Mouse (Mus musculus) embryonic facial prominence, embryonic 15.5 days (tissue): ENCODE results near the gene Idh2. TPM values are rescaled to one million over a fixed set of nuclear protein-coding genes. Genes with fewer than 3 reads are reported as not detected.

Experiments used
- ATAC-seq: fragments of 200-750 bp; cut with Nextera tagmentation; 2 replicates; pipeline ENCODE4 v1.8.0; 2017; ENCODE audit warnings: low read depth, moderate TSS enrichment; ENCODE audit not compliant: insufficient number of reproducible peaks, low FRiP score, low TSS enrichment
- H3K27ac ChIP-seq: fragments of 300-500 bp; sonication (generic); replicated peaks from 2 replicates; pipeline ENCODE4 v1.5.1; 2015; ENCODE audit warnings: mild to moderate bottlenecking, inconsistent platforms
- H3K27me3 ChIP-seq: fragments of 300-500 bp; sonication (generic); 2 replicates; pipeline ENCODE4 v1.6.1; 2015; ENCODE audit warnings: inconsistent platforms
- H3K36me3 ChIP-seq: fragments of 300-500 bp; sonication (generic); 2 replicates; pipeline ENCODE4 v1.6.1; 2015; ENCODE audit warnings: mild to moderate bottlenecking, inconsistent platforms
- H3K4me1 ChIP-seq: fragments of 300-500 bp; sonication (generic); 2 replicates; pipeline ENCODE4 v1.6.1; 2015; ENCODE audit warnings: inconsistent platforms
- H3K4me2 ChIP-seq: fragments of 300-500 bp; sonication (generic); replicated peaks from 2 replicates; pipeline ENCODE4 v1.6.1; 2015; ENCODE audit warnings: mild to moderate bottlenecking, inconsistent platforms
- H3K4me3 ChIP-seq: fragments of 300-500 bp; sonication (generic); replicated peaks from 2 replicates; pipeline ENCODE4 v1.5.1; 2015; ENCODE audit warnings: mild to moderate bottlenecking, inconsistent platforms
- H3K9ac ChIP-seq: fragments of 300-500 bp; sonication (generic); 2 replicates; pipeline ENCODE4 v1.6.1; 2015; ENCODE audit warnings: inconsistent platforms
- H3K9me3 ChIP-seq: fragments of 300-500 bp; sonication (generic); replicated peaks from 2 replicates; pipeline ENCODE4 v1.6.1; 2016; ENCODE audit warnings: inconsistent platforms
- WGBS: fragments of 180-500 bp; shearing (Covaris S2); methylation state at CpG from one replicate; pipeline ENCODE4 v1.1.7; 2015; 5-methylcytosine and 5-hydroxymethylcytosine counted together
- polyA plus RNA-seq: library from polyadenylated mRNA; unstranded; fragments of >200 nt; fragmentation: Nextera tagmentation; extraction: Ambion mirVana; gene quantifications from 2 replicates; pipeline ENCODE4 v1.2.1, GENCODE M21; 2015

The Idh2 gene
- 546 and 574 TPM in 2 replicates for polyA plus RNA-seq

- H3K27ac ChIP-seq: peak within 1 kb of the TSS; percentile 96
- 0 out of 2 replicates have a peak, but pooled peaks cover 3% of the 10 kb centered on the region for H3K36me3 ChIP-seq
- H3K4me2 ChIP-seq: peak within 1 kb of the TSS; percentile 76
- no peaks in the 10 kb centered on the region for H3K27me3 ChIP-seq
- under 1% methylated on average over 28 of the region's 29 CpGs for WGBS
- H3K9ac ChIP-seq: peak within 1 kb of the TSS; percentile 69
- no peaks in the 10 kb centered on the region for H3K9me3 ChIP-seq
- peak; percentile 97 for ATAC-seq
- peaks cover 46% of the 10 kb centered on the region for H3K4me1 ChIP-seq
- H3K4me3 ChIP-seq: peak within 1 kb of the TSS; percentile 88
Measured at GRCm38 (mm10) chr7:80115224-80115590, at the start of gene Idh2. Idh2 (minus strand) TSS chr7:80115392.

GRCm38 (mm10) chr7:80160945-80161306, 45.7 kb upstream of the Idh2 start:
- Histone ChIP-seq H3K4me2 (no peak overlapping the region), H3K9ac (no peak overlapping the region), H3K9me3 (no peaks in the 10 kb centered on the region), H3K4me1 (peaks cover 28% of the 10 kb centered on the region), H3K36me3 (no peaks in the 10 kb centered on the region), H3K27ac (peak overlapping the region; percentile 53; the same call in 1 of the 2 replicates), H3K27me3 (no peaks in the 10 kb centered on the region), H3K4me3 (no peak overlapping the region)
- 60% methylated on average over 8 of the region's 8 CpGs for WGBS
- ATAC-seq: no peak

- no peaks in the 10 kb centered on the region for H3K9me3 ChIP-seq
- no peak overlapping the region for H3K4me3 ChIP-seq
- no peak overlapping the region for H3K9ac ChIP-seq
- no peaks in the 10 kb centered on the region for H3K27me3 ChIP-seq
- WGBS: 54% methylated on average over 7 of the region's 7 CpGs
- no peak overlapping the region for H3K4me2 ChIP-seq
- peak overlapping the region; percentile 53; the same call in 1 of the 2 replicates for H3K27ac ChIP-seq
- no peaks in the 10 kb centered on the region for H3K36me3 ChIP-seq
- peak; percentile 37; the same call in 1 of the 2 replicates for ATAC-seq
- H3K4me1 ChIP-seq: peaks cover 28% of the 10 kb centered on the region
Measured at GRCm38 (mm10) chr7:80160293-80160944, 45.2 kb upstream of the Idh2 start.

GRCm38 (mm10) chr7:80158496-80159268, 43.5 kb upstream of the Idh2 start:
- no peak overlapping the region for H3K4me2 ChIP-seq
- no peak overlapping the region for H3K4me3 ChIP-seq
- H3K9me3 ChIP-seq: no peaks in the 10 kb centered on the region
- ATAC-seq: no peak
- peaks cover 28% of the 10 kb centered on the region for H3K4me1 ChIP-seq
- no peak overlapping the region for H3K9ac ChIP-seq
- no peaks in the 10 kb centered on the region for H3K27me3 ChIP-seq
- H3K27ac ChIP-seq: no peak overlapping the region
- no peaks in the 10 kb centered on the region for H3K36me3 ChIP-seq
- WGBS: 82% methylated on average over 8 of the region's 8 CpGs

GRCm38 (mm10) chr7:80156711-80157227, 41.6 kb upstream of the Idh2 start:
- H3K4me3 ChIP-seq: no peak overlapping the region
- H3K36me3 ChIP-seq: no peaks in the 10 kb centered on the region
- whole genome bisulfite sequencing: 36% methylated on average over 13 of the region's 13 CpGs
- H3K4me2 ChIP-seq: peak overlapping the region; percentile 4; the same call in 1 of the 2 replicates
- H3K27ac ChIP-seq: 0 out of 2 replicates have a peak overlapping the region, but pooled peaks have one; percentile 11
- H3K9ac ChIP-seq: no peak overlapping the region
- no peaks in the 10 kb centered on the region for H3K27me3 ChIP-seq
- H3K4me1 ChIP-seq: peaks cover 28% of the 10 kb centered on the region
- peak; percentile 77; the same call in 1 of the 2 replicates for ATAC-seq
- H3K9me3 ChIP-seq: no peaks in the 10 kb centered on the region

- Histone ChIP-seq H3K27ac (no peak overlapping the region), H3K9me3 (no peaks in the 10 kb centered on the region), H3K36me3 (no peaks in the 10 kb centered on the region), H3K9ac (no peak overlapping the region), H3K27me3 (no peaks in the 10 kb centered on the region), H3K4me2 (no peak overlapping the region), H3K4me1 (peaks cover 11% of the 10 kb centered on the region), H3K4me3 (no peak overlapping the region)
- 60% methylated on average over 3 of the region's 3 CpGs for WGBS
- ATAC-seq: no peak
Measured at GRCm38 (mm10) chr7:80154689-80155088, 39.5 kb upstream of the Idh2 start.

- no peak overlapping the region for H3K9ac ChIP-seq
- ATAC-seq: no peak
- no peaks in the 10 kb centered on the region for H3K36me3 ChIP-seq
- 90% methylated on average over 8 of the region's 8 CpGs for WGBS
- H3K4me3 ChIP-seq: no peak overlapping the region
- no peak overlapping the region for H3K27ac ChIP-seq
- H3K4me2 ChIP-seq: no peak overlapping the region
- no peaks in the 10 kb centered on the region for H3K9me3 ChIP-seq
- no peaks in the 10 kb centered on the region for H3K27me3 ChIP-seq
- peaks cover 20% of the 10 kb centered on the region for H3K4me1 ChIP-seq
Measured at GRCm38 (mm10) chr7:80152756-80153155, 37.6 kb upstream of the Idh2 start.

GRCm38 (mm10) chr7:80152152-80152551, 37.0 kb upstream of the Idh2 start:
- no peak overlapping the region for H3K4me3 ChIP-seq
- no peak overlapping the region for H3K27ac ChIP-seq
- no peaks in the 10 kb centered on the region for H3K27me3 ChIP-seq
- ATAC-seq: no peak
- no peak overlapping the region for H3K9ac ChIP-seq
- H3K36me3 ChIP-seq: no peaks in the 10 kb centered on the region
- WGBS: 67% methylated on average over 6 of the region's 6 CpGs
- H3K4me1 ChIP-seq: peaks cover 20% of the 10 kb centered on the region
- no peak overlapping the region for H3K4me2 ChIP-seq
- H3K9me3 ChIP-seq: no peaks in the 10 kb centered on the region

- Histone ChIP-seq H3K36me3 (no peaks in the 10 kb centered on the region), H3K27ac (peak overlapping the region; percentile 52), H3K4me3 (no peak overlapping the region), H3K4me1 (peaks cover 10% of the 10 kb centered on the region; the same call in 1 of the 2 replicates), H3K9me3 (no peaks in the 10 kb centered on the region), H3K9ac (no peak overlapping the region), H3K4me2 (peak overlapping the region; percentile 35), H3K27me3 (no peaks in the 10 kb centered on the region)
- 36% methylated on average over 9 of the region's 9 CpGs for WGBS
- peak; percentile 77 for ATAC-seq
Measured at GRCm38 (mm10) chr7:80149356-80149755, 34.2 kb upstream of the Idh2 start.

- Histone ChIP-seq H3K36me3 (no peaks in the 10 kb centered on the region), H3K4me1 (peaks cover 25% of the 10 kb centered on the region), H3K4me3 (no peak overlapping the region), H3K9me3 (no peaks in the 10 kb centered on the region), H3K9ac (no peak overlapping the region), H3K4me2 (no peak overlapping the region), H3K27ac (no peak overlapping the region), H3K27me3 (no peaks in the 10 kb centered on the region)
- WGBS: 79% methylated on average over 8 of the region's 8 CpGs
- no peak for ATAC-seq
Measured at GRCm38 (mm10) chr7:80146077-80146476, 30.9 kb upstream of the Idh2 start.

GRCm38 (mm10) chr7:80144695-80145094, 29.5 kb upstream of the Idh2 start:
- H3K4me3 ChIP-seq: no peak overlapping the region
- H3K9ac ChIP-seq: no peak overlapping the region
- ATAC-seq: no peak
- H3K36me3 ChIP-seq: no peaks in the 10 kb centered on the region
- WGBS: 87% methylated on average over 7 of the region's 7 CpGs
- H3K27ac ChIP-seq: peak overlapping the region; percentile 83; the same call in 1 of the 2 replicates
- H3K4me1 ChIP-seq: peaks cover 26% of the 10 kb centered on the region
- no peaks in the 10 kb centered on the region for H3K9me3 ChIP-seq
- H3K27me3 ChIP-seq: no peaks in the 10 kb centered on the region
- H3K4me2 ChIP-seq: no peak overlapping the region
